Mouse (Mus musculus) right cerebral cortex, postnatal 10 days (tissue): ENCODE results near the gene Itsn1.
A peak's percentile ranks its signal among the peaks of the same experiment; 100 is the strongest.

Experiments
- DNase-seq, 2 experiments: peaks; one replicate each; pipeline ENCODE4 v3.0.0; 2021; ENCODE audit warnings: low spot score in 2 of 2

The Itsn1 gene

DNA sequence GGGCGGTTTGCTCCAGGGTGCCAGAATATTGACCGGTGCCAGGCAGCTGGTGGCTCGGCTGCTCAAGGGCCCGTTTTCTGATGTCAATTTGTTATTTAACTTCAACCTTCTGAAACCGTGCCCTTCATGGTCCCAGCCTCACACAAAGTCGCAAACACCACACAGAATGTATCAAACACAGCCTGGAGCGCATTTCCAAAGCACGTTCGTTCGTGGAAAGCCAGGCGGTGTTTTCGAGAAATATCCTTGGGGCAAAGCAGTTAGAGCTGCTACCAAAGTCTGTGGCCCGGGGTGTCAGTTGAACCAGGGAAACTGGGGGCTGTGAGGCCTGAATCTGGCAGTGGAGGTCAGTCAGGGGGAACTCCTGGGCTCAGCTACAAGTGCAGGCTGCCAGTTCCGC, 213.1 kb downstream of the Itsn1 start:
- DNase-seq: peak in 1 of 2 experiments; percentile 18

- DNase-seq: peak in 1 of 2 experiments; percentile 16
These were observed 217.2 kb downstream of the Itsn1 start for GRCm38 (mm10) chr16:91946261-91946660.

GRCm38 (mm10) chr16:91947093-91947492, 218.0 kb downstream of the Itsn1 start:
- DNase-seq: peak; percentile 26

DNA sequence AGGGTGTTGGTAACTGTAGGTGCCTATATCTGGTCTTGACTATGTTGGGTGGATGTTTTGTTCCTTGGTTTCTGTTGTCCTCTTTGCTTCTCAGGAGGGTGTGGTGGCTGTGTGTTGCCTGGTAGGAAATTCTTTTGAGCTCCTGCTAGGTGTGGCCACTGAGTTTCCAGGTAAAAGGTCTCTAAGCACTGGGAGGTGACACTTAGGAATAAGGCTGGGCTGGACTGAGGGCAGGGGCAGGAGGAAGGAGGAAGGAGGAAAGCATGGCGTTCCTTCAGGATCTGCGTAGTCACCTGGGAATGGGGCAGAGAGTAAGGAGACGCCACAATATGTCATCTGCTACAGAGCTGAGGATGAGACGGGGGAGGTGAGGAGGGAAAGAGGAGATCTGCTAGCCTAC, 224.9 kb downstream of the Itsn1 start:
- no peak for DNase-seq

GRCm38 (mm10) chr16:91954766-91955165, 225.7 kb downstream of the Itsn1 start:
- no peak for DNase-seq

GRCm38 (mm10) chr16:91962204-91962893, 233.3 kb downstream of the Itsn1 start:
- peak; percentile 74 to 82 for DNase-seq

- DNase-seq: peak; percentile 75 to 89
These were observed 233.9 kb downstream of the Itsn1 start for GRCm38 (mm10) chr16:91962894-91963555.

DNA sequence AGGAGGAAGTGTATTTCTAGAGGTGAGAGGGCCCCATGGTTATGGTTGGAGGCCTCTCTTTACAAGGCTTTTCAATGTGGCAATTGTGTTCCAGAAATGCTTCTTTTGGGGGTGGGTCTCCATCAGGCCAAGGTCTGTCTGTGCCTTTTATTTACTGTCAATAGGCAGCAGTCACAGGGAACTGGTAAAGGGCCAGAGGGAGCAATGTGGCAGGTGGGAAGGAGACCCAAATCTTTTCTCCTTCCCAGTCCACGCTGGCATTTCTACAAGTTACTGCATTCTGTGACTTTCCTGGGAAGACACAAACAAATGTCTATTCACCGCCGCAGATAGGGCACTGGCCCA, 234.4 kb downstream of the Itsn1 start:
- no peak for DNase-seq

DNA sequence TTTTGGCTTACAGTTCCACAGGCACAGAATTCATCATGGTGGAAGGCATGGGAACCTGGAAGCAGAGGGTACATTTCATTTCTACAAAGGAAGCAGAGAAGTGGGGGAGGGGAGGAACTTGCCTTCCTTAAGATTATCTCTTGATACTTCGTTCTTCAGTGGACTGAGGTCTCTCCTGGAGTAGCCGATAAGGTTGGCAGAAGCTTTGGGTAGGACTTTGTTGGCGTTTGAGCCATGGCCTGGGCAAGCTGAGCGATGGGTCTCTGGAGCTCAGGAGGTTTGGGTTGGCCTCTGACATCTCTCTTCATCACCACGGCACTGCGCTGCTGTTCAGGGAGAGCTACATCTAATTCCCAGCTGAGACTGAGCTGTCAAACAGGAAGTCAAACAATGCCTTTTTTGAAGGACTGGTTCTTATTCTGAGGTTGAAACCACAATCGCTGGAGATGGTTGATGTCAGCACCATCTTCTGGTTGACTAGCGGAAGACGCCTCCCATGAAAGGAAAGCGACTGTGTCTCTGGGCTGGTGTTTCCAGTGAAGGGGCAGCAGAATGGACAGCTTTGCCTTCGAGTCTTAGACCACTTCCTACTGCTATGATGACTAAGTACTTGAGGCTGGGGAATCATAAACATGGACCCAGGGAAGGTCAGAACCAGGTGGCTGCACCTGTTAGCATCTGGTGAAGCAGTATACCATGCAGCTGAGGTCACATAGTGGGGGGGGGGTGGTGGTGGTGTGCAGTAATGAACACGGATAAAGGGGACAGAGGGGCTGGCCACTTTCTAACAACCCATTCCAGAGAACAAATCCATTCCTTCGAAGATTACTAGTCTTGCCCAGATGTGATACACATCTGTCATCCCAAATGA, 235.5 kb downstream of the Itsn1 start:
- DNase-seq: no peak

DNA sequence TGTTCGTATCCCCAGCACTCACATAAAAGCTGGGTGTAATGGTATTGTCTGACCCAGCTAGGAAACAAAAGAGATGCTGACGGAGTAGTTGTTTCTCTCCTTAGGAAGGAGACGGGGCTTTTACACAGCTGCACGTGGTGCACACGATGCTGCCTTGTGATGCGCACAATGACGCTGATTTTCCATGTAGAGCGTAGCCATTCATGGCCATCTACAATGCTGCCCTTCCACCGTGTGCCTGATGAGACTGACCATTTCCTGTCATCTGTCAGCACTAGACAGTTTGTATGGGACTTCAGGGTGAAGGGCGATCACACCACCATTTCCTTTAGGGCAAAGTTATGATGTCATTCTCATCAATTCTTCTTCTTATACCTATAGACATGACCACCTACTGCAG, 239.6 kb downstream of the Itsn1 start:
- no peak for DNase-seq

GRCm38 (mm10) chr16:91969516-91970031, 240.5 kb downstream of the Itsn1 start:
- no peak for DNase-seq
